Mouse (Mus musculus): ENCODE measurements around the gene Ctnnd2.

DNA sequence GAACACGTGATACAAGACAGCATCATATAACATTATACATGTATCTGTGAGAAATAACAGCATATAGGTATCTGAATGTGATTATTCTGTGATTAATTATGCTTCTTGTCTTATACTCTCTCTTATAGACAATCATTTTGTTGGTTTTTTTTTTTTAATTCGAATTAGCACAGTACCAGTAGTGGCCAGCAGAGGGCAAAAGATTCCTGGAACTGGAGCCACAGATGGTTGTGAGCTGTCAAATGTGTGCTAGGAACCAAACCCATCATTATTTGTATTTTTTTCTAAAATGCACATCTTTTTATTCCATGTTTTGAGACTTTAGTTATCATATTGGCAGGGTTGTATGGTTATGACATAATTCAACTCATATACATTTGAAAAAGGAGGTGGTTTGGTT, 130.4 kb downstream of the Ctnnd2 start:
- no peak for TF ChIP-seq POLR2A (IDR thresholded peaks at IDR 0.05; ENCODE audit: borderline replicate concordance, extremely low read depth, low read depth, low read length)
- TF ChIP-seq CTCF (IDR thresholded peaks at IDR 0.05; ENCODE audit: insufficient read depth, low read length): no peak

All from lung, adult 2 months (tissue).